Mouse (Mus musculus): Measurements from ENCODE around the gene Foxl1. TPM values are rescaled to one million over a fixed set of nuclear protein-coding genes. Genes with fewer than 3 reads are reported as not detected.
A peak's percentile ranks its signal among the peaks of the same experiment; 100 is the strongest.
"Not testable (repeated sequence)": the region's sequence is repeated elsewhere in the genome, so short reads cannot be mapped to it uniquely, and the experiment has no call there.

Foxl1 gene
- total and polyA plus RNA-seq, 2 experiments from 2014 or later: 0.21 to 0.58 TPM

- TF ChIP-seq CTCF (IDR thresholded peaks at IDR 0.05; ENCODE audit: low read depth): no peak
- Histone ChIP-seq H3K4me2 (ENCODE audit: low read depth, low read length) (no peak overlapping the region; the same call in 1 of the 2 replicates), H3K9me3 (ENCODE audit: low read length) (no peaks in the 10 kb centered on the region), H3K36me3 (ENCODE audit: insufficient read depth, low read length) (no peaks in the 10 kb centered on the region), H3K27me3 (ENCODE audit: insufficient read depth, low read length) (peaks cover 80% of the 10 kb centered on the region), H3K9ac (replicated peaks; ENCODE audit: low read length) (no peak overlapping the region), H3K4me1 (ENCODE audit: insufficient read depth, low read length) (peaks cover 3% of the 10 kb centered on the region; the same call in 1 of the 2 replicates), H3K27ac (no peak overlapping the region), H3K4me3 (ENCODE audit: low read length) (no peak overlapping the region)
- 22% methylated on average over 16 of the region's 16 CpGs for WGBS
- DNase-seq (ENCODE audit: low spot score): no peak
- no peak for ATAC-seq
Observed at GRCm38 (mm10) chr8:121129265-121129940, 1.7 kb downstream of the Foxl1 start.

- ATAC-seq: no peak
- no peak overlapping the region for H3K4me2 ChIP-seq (ENCODE audit: low read depth, low read length)
- peak; percentile 52 for DNase-seq (ENCODE audit: low spot score)
- H3K4me3 ChIP-seq (ENCODE audit: low read length): no peak overlapping the region
- TF ChIP-seq CTCF (IDR thresholded peaks at IDR 0.05; ENCODE audit: low read depth): peak; percentile 72
- WGBS: 34% methylated on average over 5 of the region's 5 CpGs
- H3K36me3 ChIP-seq (ENCODE audit: insufficient read depth, low read length): no peaks in the 10 kb centered on the region
- no peak overlapping the region for H3K9ac ChIP-seq (replicated peaks; ENCODE audit: low read length)
- H3K4me1 ChIP-seq (ENCODE audit: insufficient read depth, low read length): peaks cover 3% of the 10 kb centered on the region; the same call in 1 of the 2 replicates
- no peaks in the 10 kb centered on the region for H3K9me3 ChIP-seq (ENCODE audit: low read length)
- H3K27ac ChIP-seq: no peak overlapping the region
- H3K27me3 ChIP-seq (ENCODE audit: insufficient read depth, low read length): peaks cover 70% of the 10 kb centered on the region
Observed at GRCm38 (mm10) chr8:121130522-121130921, 2.8 kb downstream of the Foxl1 start.

- no peak overlapping the region for H3K9ac ChIP-seq (replicated peaks; ENCODE audit: low read length)
- H3K27me3 ChIP-seq (ENCODE audit: insufficient read depth, low read length): peaks cover 45% of the 10 kb centered on the region
- H3K27ac ChIP-seq: no peak overlapping the region
- H3K4me3 ChIP-seq (ENCODE audit: low read length): no peak overlapping the region
- no peak overlapping the region for H3K4me2 ChIP-seq (ENCODE audit: low read depth, low read length)
- no peaks in the 10 kb centered on the region; the same call in 1 of the 2 replicates for H3K4me1 ChIP-seq (ENCODE audit: insufficient read depth, low read length)
- H3K36me3 ChIP-seq (ENCODE audit: insufficient read depth, low read length): no peaks in the 10 kb centered on the region
- 66% methylated on average over 5 of the region's 5 CpGs for WGBS
- DNase-seq (ENCODE audit: low spot score) (no peak), ATAC-seq (no peak)
- no peaks in the 10 kb centered on the region for H3K9me3 ChIP-seq (ENCODE audit: low read length)
- no peak for TF ChIP-seq CTCF (IDR thresholded peaks at IDR 0.05; ENCODE audit: low read depth)
Observed at GRCm38 (mm10) chr8:121132961-121133513, 5.3 kb downstream of the Foxl1 start.

GRCm38 (mm10) chr8:121134102-121134501 lies 6.4 kb downstream of the Foxl1 start:
- peaks cover 35% of the 10 kb centered on the region for H3K27me3 ChIP-seq (ENCODE audit: insufficient read depth, low read length)
- no peak overlapping the region for H3K4me3 ChIP-seq (ENCODE audit: low read length)
- no peaks in the 10 kb centered on the region for H3K9me3 ChIP-seq (ENCODE audit: low read length)
- no peak overlapping the region for H3K9ac ChIP-seq (replicated peaks; ENCODE audit: low read length)
- no peaks in the 10 kb centered on the region for H3K4me1 ChIP-seq (ENCODE audit: insufficient read depth, low read length)
- no peaks in the 10 kb centered on the region for H3K36me3 ChIP-seq (ENCODE audit: insufficient read depth, low read length)
- WGBS: 87% methylated on average over 10 of the region's 10 CpGs
- ATAC-seq: no peak
- no peak for TF ChIP-seq CTCF (IDR thresholded peaks at IDR 0.05; ENCODE audit: low read depth)
- H3K4me2 ChIP-seq (ENCODE audit: low read depth, low read length): no peak overlapping the region
- H3K27ac ChIP-seq: no peak overlapping the region
- no peak for DNase-seq (ENCODE audit: low spot score)

GRCm38 (mm10) chr8:121134512-121134911 lies 6.8 kb downstream of the Foxl1 start:
- ATAC-seq: no peak
- no peak for TF ChIP-seq CTCF (IDR thresholded peaks at IDR 0.05; ENCODE audit: low read depth)
- Histone ChIP-seq H3K4me1 (ENCODE audit: insufficient read depth, low read length) (no peaks in the 10 kb centered on the region), H3K9ac (replicated peaks; ENCODE audit: low read length) (no peak overlapping the region), H3K36me3 (ENCODE audit: insufficient read depth, low read length) (no peaks in the 10 kb centered on the region), H3K4me3 (ENCODE audit: low read length) (no peak overlapping the region), H3K9me3 (ENCODE audit: low read length) (no peaks in the 10 kb centered on the region), H3K27me3 (ENCODE audit: insufficient read depth, low read length) (peaks cover 30% of the 10 kb centered on the region), H3K4me2 (ENCODE audit: low read depth, low read length) (no peak overlapping the region), H3K27ac (no peak overlapping the region)
- 89% methylated on average over 11 of the region's 11 CpGs for WGBS
- no peak for DNase-seq (ENCODE audit: low spot score)

GRCm38 (mm10) chr8:121136856-121137255 lies 9.1 kb downstream of the Foxl1 start:
- ATAC-seq: no peak
- no peaks in the 10 kb centered on the region for H3K9me3 ChIP-seq (ENCODE audit: low read length)
- DNase-seq (ENCODE audit: low spot score): no peak
- no peak for TF ChIP-seq CTCF (IDR thresholded peaks at IDR 0.05; ENCODE audit: low read depth)
- no peak overlapping the region for H3K4me2 ChIP-seq (ENCODE audit: low read depth, low read length)
- H3K27ac ChIP-seq: no peak overlapping the region
- 90% methylated on average over 6 of the region's 6 CpGs for WGBS
- no peaks in the 10 kb centered on the region for H3K36me3 ChIP-seq (ENCODE audit: insufficient read depth, low read length)
- 0 out of 2 replicates have a peak, but pooled peaks cover 11% of the 10 kb centered on the region for H3K27me3 ChIP-seq (ENCODE audit: insufficient read depth, low read length)
- no peak overlapping the region for H3K4me3 ChIP-seq (ENCODE audit: low read length)
- H3K4me1 ChIP-seq (ENCODE audit: insufficient read depth, low read length): no peaks in the 10 kb centered on the region
- H3K9ac ChIP-seq (replicated peaks; ENCODE audit: low read length): no peak overlapping the region

- not testable (repeated sequence) for H3K36me3 ChIP-seq (ENCODE audit: insufficient read depth, low read length); H3K27ac ChIP-seq; ATAC-seq; H3K9me3 ChIP-seq (ENCODE audit: low read length); H3K27me3 ChIP-seq (ENCODE audit: insufficient read depth, low read length); H3K4me2 ChIP-seq (ENCODE audit: low read depth, low read length); H3K9ac ChIP-seq (replicated peaks; ENCODE audit: low read length); H3K4me3 ChIP-seq (ENCODE audit: low read length); DNase-seq (ENCODE audit: low spot score); H3K4me1 ChIP-seq (ENCODE audit: insufficient read depth, low read length)
- 64% methylated on average over 4 of the region's 6 CpGs for WGBS
Observed at GRCm38 (mm10) chr8:121145457-121146134, 17.9 kb downstream of the Foxl1 start.
